Mouse (Mus musculus) liver, adult 2 months (tissue): ENCODE results near the gene Fcor.

Experiments
- CTCF ChIP-seq: fragments of 200-500 bp; IDR thresholded peaks from 2 replicates; pipeline ENCODE4 v1.5.1; 2011; ENCODE audit warnings: low read depth, low read length, control low read depth
- POLR2A ChIP-seq: fragments of 200-500 bp; IDR thresholded peaks from 2 replicates; pipeline ENCODE4 v1.6.1; 2011; ENCODE audit warnings: low read length, control low read depth; ENCODE audit not compliant: insufficient read depth; ENCODE audit errors: extremely low read depth

DNA sequence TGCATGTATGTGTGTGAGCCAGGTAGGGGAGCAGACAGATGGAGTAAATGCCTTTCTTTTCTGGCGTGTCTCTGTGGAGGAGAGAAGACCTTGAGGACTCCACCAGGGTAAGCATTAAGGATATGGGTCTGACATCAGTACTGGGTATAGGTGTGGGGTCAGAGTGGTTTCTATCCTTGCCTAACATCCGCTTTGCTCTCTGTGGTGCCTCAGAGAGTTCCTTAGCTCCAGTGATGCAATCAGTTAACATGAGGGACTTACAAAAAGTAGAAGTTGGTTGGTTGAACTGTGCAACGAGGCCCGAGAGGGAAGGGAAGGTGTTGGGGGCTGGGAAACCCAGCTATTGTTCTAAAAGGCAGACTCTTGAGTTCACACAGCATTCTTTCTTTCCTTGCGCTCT, 7.8 kb downstream of the Fcor start:
- TF ChIP-seq CTCF (no peak), POLR2A (no peak)
